Mouse (Mus musculus) heart, embryonic 16.5 days (tissue): ENCODE data around the gene Dynlt1b. TPM values are rescaled to one million over a fixed set of nuclear protein-coding genes. Genes with fewer than 3 reads are reported as not detected.
"Not testable (repeated sequence)": the region's sequence is repeated elsewhere in the genome, so short reads cannot be mapped to it uniquely, and the experiment has no call there.

Source experiments
- ATAC-seq: fragments of 200-750 bp; cut with Nextera tagmentation; replicated peaks from 2 replicates; pipeline ENCODE4 v1.8.0; 2017; ENCODE audit warnings: moderate number of reproducible peaks; ENCODE audit not compliant: insufficient read depth, low FRiP score; ENCODE audit errors: extremely low read depth
- H3K27ac ChIP-seq: fragments of 300-500 bp; sonication (generic); 2 replicates; pipeline ENCODE4 v1.5.1; 2014; ENCODE audit warnings: mild to moderate bottlenecking, low read length, control low read depth, moderate library complexity
- H3K27me3 ChIP-seq: fragments of 300-500 bp; sonication (generic); 2 replicates; pipeline ENCODE4 v1.6.1; 2014; ENCODE audit warnings: low read length, mixed read lengths; ENCODE audit not compliant: control insufficient read depth, insufficient read depth
- H3K36me3 ChIP-seq: fragments of 300-500 bp; sonication (generic); 2 replicates; pipeline ENCODE4 v1.6.1; 2014; ENCODE audit not compliant: control insufficient read depth, insufficient read depth
- H3K4me1 ChIP-seq: fragments of 300-500 bp; sonication (generic); 2 replicates; pipeline ENCODE4 v1.6.1; 2014; ENCODE audit warnings: low read length, mixed read lengths; ENCODE audit not compliant: control insufficient read depth, insufficient read depth
- H3K4me2 ChIP-seq: fragments of 300-500 bp; sonication (generic); 2 replicates; pipeline ENCODE4 v1.6.1; 2014; ENCODE audit warnings: low read depth, mild to moderate bottlenecking, control low read depth, low read length
- H3K4me3 ChIP-seq: fragments of 300-500 bp; sonication (generic); 2 replicates; pipeline ENCODE4 v1.5.1; 2014; ENCODE audit warnings: mild to moderate bottlenecking, control low read depth, low read length
- H3K9ac ChIP-seq: fragments of 300-500 bp; sonication (generic); 2 replicates; pipeline ENCODE4 v1.6.1; 2014; ENCODE audit warnings: low read length, control low read depth
- H3K9me3 ChIP-seq: fragments of 300-500 bp; sonication (generic); replicated peaks from 2 replicates; pipeline ENCODE4 v1.6.1; 2016; ENCODE audit warnings: low read length; ENCODE audit not compliant: control insufficient read depth
- WGBS: fragments of 180-500 bp; shearing (Covaris S2); extraction: QIAGEN DNeasy Blood & Tissue Kit; methylation state at CpG from one replicate; pipeline ENCODE4 v1.1.7; 2014; 5-methylcytosine and 5-hydroxymethylcytosine counted together
- polyA plus RNA-seq: library from polyadenylated mRNA; unstranded; fragments of >200 nt; fragmentation: Nextera tagmentation; extraction: Ambion mirVana; gene quantifications from 2 replicates; pipeline ENCODE4 v1.2.1, GENCODE M21; 2015

Gene Dynlt1b
- polyA plus RNA-seq, 1 experiment from 2014 or later = 391 TPM

- H3K4me1 ChIP-seq, H3K4me2 ChIP-seq, ATAC-seq, H3K4me3 ChIP-seq, H3K9ac ChIP-seq, H3K36me3 ChIP-seq, H3K27ac ChIP-seq, H3K27me3 ChIP-seq, H3K9me3 ChIP-seq: not testable (repeated sequence)
- WGBS = 58% methylated on average over 10 of the region's 14 CpGs
These were observed 8.2 kb upstream of the Dynlt1b start for GRCm38 (mm10) chr17:6421547-6422326.

GRCm38 (mm10) chr17:6422370-6422769, 7.5 kb upstream of the Dynlt1b start:
- H3K4me3 ChIP-seq, H3K9me3 ChIP-seq, H3K4me2 ChIP-seq, H3K27ac ChIP-seq, H3K9ac ChIP-seq, H3K36me3 ChIP-seq, H3K4me1 ChIP-seq, ATAC-seq, H3K27me3 ChIP-seq: not testable (repeated sequence)
- WGBS = 51% methylated on average over 2 of the region's 2 CpGs

GRCm38 (mm10) chr17:6422805-6423204, 7.1 kb upstream of the Dynlt1b start:
- H3K36me3 ChIP-seq, H3K9ac ChIP-seq, H3K9me3 ChIP-seq, H3K27me3 ChIP-seq, H3K27ac ChIP-seq, H3K4me2 ChIP-seq, H3K4me1 ChIP-seq, H3K4me3 ChIP-seq, ATAC-seq: not testable (repeated sequence)
- 52% methylated on average over 3 of the region's 3 CpGs for WGBS

- H3K27ac ChIP-seq = peak overlapping the region; percentile 51; the same call in 1 of the 2 replicates
- H3K4me3 ChIP-seq, H3K27me3 ChIP-seq, H3K4me2 ChIP-seq, H3K9ac ChIP-seq, H3K4me1 ChIP-seq, H3K36me3 ChIP-seq, H3K9me3 ChIP-seq: not testable (repeated sequence)
- peak; percentile 56 for ATAC-seq
- 39% methylated on average over 11 of the region's 12 CpGs for WGBS
These were observed 5.5 kb upstream of the Dynlt1b start for GRCm38 (mm10) chr17:6424294-6424980.

GRCm38 (mm10) chr17:6425325-6425724, 4.6 kb upstream of the Dynlt1b start:
- not testable (repeated sequence) for H3K27me3 ChIP-seq, H3K4me1 ChIP-seq, H3K4me3 ChIP-seq, ATAC-seq, H3K9ac ChIP-seq, H3K27ac ChIP-seq, H3K36me3 ChIP-seq, H3K4me2 ChIP-seq, H3K9me3 ChIP-seq
- 82% methylated on average over 2 of the region's 3 CpGs for WGBS

- not testable (repeated sequence) for H3K9me3 ChIP-seq, H3K9ac ChIP-seq, H3K4me2 ChIP-seq, H3K27ac ChIP-seq, ATAC-seq, H3K36me3 ChIP-seq, H3K27me3 ChIP-seq, H3K4me1 ChIP-seq, H3K4me3 ChIP-seq
- 53% methylated on average over 4 of the region's 8 CpGs for WGBS
These were observed 3.0 kb upstream of the Dynlt1b start for GRCm38 (mm10) chr17:6426869-6427268.

GRCm38 (mm10) chr17:6428926-6429325, 986 bp upstream of the Dynlt1b start:
- not testable (repeated sequence) for H3K4me2 ChIP-seq, H3K9ac ChIP-seq, H3K9me3 ChIP-seq, H3K4me3 ChIP-seq, H3K36me3 ChIP-seq, H3K27me3 ChIP-seq, H3K4me1 ChIP-seq, ATAC-seq
- H3K27ac ChIP-seq = 0 out of 2 replicates have a peak overlapping the region, but pooled peaks have one; percentile 47
- WGBS = 75% methylated on average over 2 of the region's 2 CpGs

GRCm38 (mm10) chr17:6430410-6431001, 594 bp downstream of the Dynlt1b start:
- Histone ChIP-seq H3K9ac (peak overlapping the region; percentile 72), H3K27ac (peak overlapping the region; percentile 65), H3K4me2 (peak overlapping the region; percentile 63), H3K4me3 (peak overlapping the region; percentile 60)
- 0 out of 2 replicates have a peak, but pooled peaks have one; percentile 11 for ATAC-seq
- not testable (repeated sequence) for H3K36me3 ChIP-seq, H3K4me1 ChIP-seq, H3K9me3 ChIP-seq, H3K27me3 ChIP-seq
- WGBS = under 1% methylated on average over 8 of the region's 9 CpGs

- 90% methylated on average over 3 of the region's 4 CpGs for WGBS
- ATAC-seq, H3K36me3 ChIP-seq, H3K27ac ChIP-seq, H3K9ac ChIP-seq, H3K4me3 ChIP-seq, H3K27me3 ChIP-seq, H3K4me2 ChIP-seq, H3K9me3 ChIP-seq, H3K4me1 ChIP-seq: not testable (repeated sequence)
These were observed 2.5 kb downstream of the Dynlt1b start for GRCm38 (mm10) chr17:6432456-6432855.
